Mouse (Mus musculus) bone marrow macrophage, adult 2 months (primary cell): ENCODE results near the gene Hyal2. TPM values are rescaled to one million over a fixed set of nuclear protein-coding genes. Genes with fewer than 3 reads are reported as not detected.

Experiments used
- H3K27ac ChIP-seq: 2 replicates; pipeline ENCODE4 v1.5.1; 2012; ENCODE audit warnings: low read depth, low read length; ENCODE audit not compliant: insufficient read depth
- H3K4me1 ChIP-seq: 2 replicates; pipeline ENCODE4 v1.6.1; 2012; ENCODE audit warnings: low read length; ENCODE audit not compliant: control insufficient read depth, insufficient read depth
- H3K4me3 ChIP-seq: 2 replicates; pipeline ENCODE4 v1.5.1; 2012; ENCODE audit warnings: mild to moderate bottlenecking, low read length, moderate library complexity; ENCODE audit not compliant: insufficient read depth
- CTCF ChIP-seq: IDR thresholded peaks from 2 replicates; pipeline ENCODE4 v1.5.1; 2012; ENCODE audit warnings: low read depth, mild to moderate bottlenecking, low read length, moderate library complexity
- POLR2A ChIP-seq: IDR thresholded peaks from 2 replicates; pipeline ENCODE4 v1.6.1; 2012; ENCODE audit warnings: mild to moderate bottlenecking, low read depth, low read length, borderline replicate concordance
- polyA plus RNA-seq: library from polyadenylated mRNA; stranded (reverse); fragments of >200 nt; gene quantifications from 2 replicates; pipeline ENCODE4 v1.2.4, GENCODE M21; 2012; ENCODE audit not compliant: missing spikeins, insufficient read depth, insufficient read length

Gene Hyal2
- polyA plus RNA-seq, 1 experiment: 8.8 TPM

DNA sequence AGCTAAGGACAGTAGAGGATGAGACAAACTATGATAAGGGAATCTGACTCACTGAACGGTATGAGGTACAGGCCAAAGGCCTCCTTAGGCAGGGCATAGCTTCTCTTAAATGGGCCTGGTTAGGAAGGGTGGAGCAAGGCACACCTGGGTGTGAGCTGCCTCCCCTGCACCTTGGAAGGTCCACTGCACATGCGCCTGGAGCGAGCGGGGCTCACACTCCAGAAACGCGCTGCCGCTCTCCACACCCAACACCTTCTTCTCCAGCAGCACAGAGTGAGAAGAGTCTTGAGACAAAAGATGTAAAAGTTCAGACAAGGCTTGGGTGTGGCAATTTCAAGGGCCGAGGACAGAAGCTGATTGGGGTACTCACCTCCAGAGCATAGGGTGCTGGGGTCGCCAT, 31.7 kb downstream of the Hyal2 start:
- no peak for TF ChIP-seq POLR2A
- TF ChIP-seq CTCF: no peak
- Histone ChIP-seq H3K4me1 (peaks cover 20% of the 10 kb centered on the region), H3K27ac (no peak overlapping the region), H3K4me3 (no peak overlapping the region)

DNA sequence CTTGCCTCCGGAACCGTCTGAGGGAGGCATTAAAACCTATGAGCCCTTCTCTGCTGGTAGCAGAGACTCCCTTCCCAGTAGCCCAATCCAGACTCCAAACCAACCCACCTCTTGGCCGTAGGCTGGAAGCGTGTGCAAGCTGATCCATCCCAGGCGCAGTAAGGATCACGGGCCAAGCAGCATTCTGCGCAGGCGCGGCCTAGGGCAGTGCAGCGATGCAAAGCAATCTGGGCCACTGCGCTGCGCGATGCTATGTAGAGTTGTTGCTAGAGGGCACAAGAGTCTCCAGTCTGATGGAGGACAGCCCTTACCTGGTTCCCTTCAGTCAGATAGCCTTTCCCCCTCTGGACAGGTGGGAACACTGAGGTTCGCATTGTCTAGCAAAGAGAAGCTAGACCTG, 32.1 kb downstream of the Hyal2 start:
- Histone ChIP-seq H3K4me3 (no peak overlapping the region), H3K27ac (no peak overlapping the region), H3K4me1 (peaks cover 20% of the 10 kb centered on the region)
- no peak for TF ChIP-seq CTCF
- TF ChIP-seq POLR2A: no peak

DNA sequence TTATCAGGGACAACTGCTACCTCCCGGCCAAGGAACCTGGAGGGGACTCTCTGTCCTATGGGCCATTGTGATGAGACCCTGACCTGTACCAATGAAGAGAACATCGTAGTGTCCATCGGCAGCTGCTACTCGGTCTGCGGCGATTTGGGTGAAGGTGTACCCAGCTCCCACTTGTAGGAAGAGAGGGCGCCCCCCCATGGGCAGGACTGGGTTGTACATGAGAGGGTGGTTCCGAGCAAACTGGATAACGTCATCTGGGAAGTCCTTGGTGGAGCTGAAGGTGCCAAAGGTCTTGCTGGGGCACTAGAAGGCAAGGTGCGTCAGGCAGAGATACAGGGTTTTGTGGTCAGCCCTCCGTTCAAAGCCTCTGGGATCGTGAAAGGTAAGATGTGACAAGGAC, 33.0 kb downstream of the Hyal2 start:
- Histone ChIP-seq H3K4me3 (no peak overlapping the region), H3K27ac (no peak overlapping the region), H3K4me1 (peaks cover 20% of the 10 kb centered on the region)
- TF ChIP-seq POLR2A: no peak
- TF ChIP-seq CTCF: no peak

DNA sequence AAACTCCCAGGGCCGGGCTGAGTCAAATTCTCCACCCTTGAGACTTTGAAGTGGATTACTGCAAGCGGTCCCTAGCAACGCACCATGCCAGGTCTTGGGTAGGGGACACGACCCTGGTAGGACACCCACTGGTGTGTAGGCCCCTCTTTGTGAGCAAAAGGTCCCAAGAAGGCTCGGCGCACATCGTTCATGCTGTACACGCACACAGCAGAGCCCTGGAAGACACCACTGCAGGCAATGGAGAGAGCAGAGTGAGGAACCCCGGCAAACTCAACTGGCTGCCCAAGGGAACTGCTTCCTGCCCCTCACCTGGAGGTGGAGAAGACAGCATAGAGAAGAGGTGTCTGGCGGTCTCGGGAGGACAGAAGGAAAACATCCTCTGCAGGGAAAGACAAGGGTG, 33.5 kb downstream of the Hyal2 start:
- H3K4me1 ChIP-seq: peaks cover 20% of the 10 kb centered on the region
- H3K4me3 ChIP-seq: no peak overlapping the region
- TF ChIP-seq POLR2A (no peak), CTCF (no peak)
- H3K27ac ChIP-seq: no peak overlapping the region

DNA sequence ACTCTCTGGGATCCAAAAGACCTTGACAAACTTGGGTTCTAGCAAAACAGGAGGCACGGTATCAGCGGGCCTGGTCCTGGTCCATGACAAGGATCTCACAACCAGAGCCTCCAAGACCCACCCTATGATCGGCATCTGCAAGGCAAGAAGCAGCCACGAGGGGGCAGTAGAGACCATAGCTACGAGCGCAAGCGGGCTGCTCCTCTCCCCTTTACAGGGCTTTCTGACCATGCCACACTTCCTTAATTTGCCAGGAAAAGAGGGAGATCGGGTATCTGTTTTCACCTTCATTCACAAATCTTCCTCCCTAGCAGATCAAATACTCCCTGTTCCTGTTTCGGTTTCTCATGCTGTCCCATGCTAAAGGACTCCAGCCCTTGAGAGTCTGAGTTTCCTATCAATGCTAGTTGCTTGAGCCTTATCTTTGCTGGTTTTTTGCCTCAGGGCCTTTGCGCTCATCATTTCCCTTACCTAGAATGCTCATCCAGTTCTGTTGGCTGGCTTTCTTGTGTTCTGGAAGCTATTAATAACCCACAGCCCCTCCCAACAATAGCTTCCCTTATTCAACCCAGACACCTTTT, 34.4 kb downstream of the Hyal2 start:
- TF ChIP-seq CTCF (peak; percentile 76), POLR2A (no peak)

DNA sequence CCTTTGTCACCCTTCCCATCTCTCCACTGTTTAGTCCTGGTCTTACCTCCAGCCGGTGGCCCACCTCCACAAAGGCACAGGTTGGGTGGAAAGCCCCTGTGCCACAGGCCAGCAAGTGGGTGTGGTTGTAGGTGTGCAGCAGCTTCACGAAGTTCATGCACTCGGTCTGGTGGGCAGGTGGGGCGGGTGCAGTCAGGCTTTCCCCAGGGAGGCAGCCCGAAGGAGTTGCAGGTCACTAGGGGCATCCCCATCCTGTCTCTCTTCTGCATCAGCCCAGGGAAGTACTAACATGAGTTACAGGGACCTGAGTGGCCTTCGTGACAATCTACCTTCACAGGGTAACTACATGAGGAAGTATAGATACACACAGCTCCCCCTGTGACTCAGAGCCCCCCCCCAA, 35.5 kb downstream of the Hyal2 start:
- H3K27ac ChIP-seq: no peak overlapping the region
- H3K4me3 ChIP-seq: no peak overlapping the region
- peaks cover 3% of the 10 kb centered on the region for H3K4me1 ChIP-seq
- TF ChIP-seq POLR2A: no peak
- TF ChIP-seq CTCF: no peak

More for the DNA sequence above, 34.4 kb downstream of the Hyal2 start:
- H3K4me3 ChIP-seq: no peak overlapping the region
- no peak overlapping the region for H3K27ac ChIP-seq
- H3K4me1 ChIP-seq: peaks cover 11% of the 10 kb centered on the region

DNA sequence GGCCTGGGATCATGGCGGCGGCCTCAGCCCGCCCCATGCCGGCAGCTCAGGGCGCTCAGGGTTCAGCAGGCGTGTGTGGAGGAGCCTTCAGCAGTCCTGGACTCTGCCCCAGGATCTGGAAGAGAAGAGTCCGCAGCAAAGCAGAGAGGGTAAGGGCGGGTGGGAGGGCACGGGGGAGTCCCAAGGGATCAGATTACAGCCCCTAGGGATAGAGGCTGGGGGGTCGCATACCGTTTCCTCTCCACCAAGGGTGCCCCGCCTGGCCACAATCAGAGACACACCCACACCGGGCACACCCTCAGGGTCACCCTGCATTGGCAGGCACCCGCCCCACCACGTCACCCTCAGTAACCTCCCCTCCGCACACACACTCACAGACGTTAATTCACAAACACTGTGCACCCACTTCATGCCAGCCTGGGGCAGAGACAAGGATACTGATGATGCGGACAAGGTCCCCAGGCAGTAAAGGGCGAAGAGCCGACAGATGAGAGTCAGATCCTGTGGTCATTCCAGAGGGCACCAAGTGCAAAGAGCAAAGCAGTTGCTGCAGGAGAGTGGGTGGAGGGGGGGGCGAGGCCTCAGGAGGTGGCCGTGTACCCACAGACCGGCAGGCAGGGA, 37.4 kb downstream of the Hyal2 start:
- peaks cover 3% of the 10 kb centered on the region for H3K4me1 ChIP-seq
- no peak overlapping the region for H3K27ac ChIP-seq
- no peak overlapping the region for H3K4me3 ChIP-seq
- TF ChIP-seq CTCF (no peak), POLR2A (no peak)

DNA sequence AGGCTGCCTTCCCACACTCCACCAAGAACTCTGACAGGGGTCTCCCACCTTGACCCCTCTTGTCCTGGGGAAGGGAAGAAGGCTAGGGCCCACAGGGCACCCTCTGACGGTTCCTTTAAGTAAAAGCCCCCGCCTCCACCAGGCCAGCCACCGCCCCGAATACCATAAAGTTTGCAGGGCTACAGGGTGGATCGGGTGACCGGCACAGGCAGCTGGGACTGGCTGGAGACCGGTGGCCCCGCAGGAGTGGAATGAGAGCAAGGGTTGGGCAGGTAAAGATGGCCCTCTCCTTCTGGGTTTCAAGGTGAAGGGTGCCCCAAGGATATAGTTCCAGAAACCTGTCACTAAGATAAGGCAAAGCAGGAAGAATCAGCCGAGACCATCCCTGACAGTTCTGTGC, 38.8 kb downstream of the Hyal2 start:
- no peak for TF ChIP-seq POLR2A
- TF ChIP-seq CTCF: no peak
- Histone ChIP-seq H3K4me1 (peaks cover 17% of the 10 kb centered on the region), H3K4me3 (no peak overlapping the region), H3K27ac (no peak overlapping the region)

DNA sequence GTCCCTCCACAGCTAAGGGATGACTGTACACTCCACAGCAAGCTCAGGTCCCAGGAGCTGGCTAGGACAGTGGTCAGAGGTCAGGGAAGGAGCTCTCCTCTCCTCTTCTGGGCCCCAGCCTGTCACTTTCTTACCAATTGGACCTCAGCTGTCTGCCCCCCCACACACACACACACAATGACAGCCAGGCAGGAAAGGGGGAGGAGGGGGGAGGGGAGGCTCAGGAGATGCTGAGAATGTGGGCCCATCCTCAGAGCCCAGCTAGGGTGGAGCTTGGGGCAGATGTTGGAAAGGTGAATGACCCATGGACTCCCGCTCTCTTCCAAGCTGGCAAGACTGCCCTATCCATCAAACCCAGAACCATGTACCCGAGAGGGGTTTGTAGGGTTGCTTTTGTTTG, 39.3 kb downstream of the Hyal2 start:
- TF ChIP-seq POLR2A: no peak
- TF ChIP-seq CTCF: no peak
- Histone ChIP-seq H3K4me1 (peaks cover 21% of the 10 kb centered on the region), H3K27ac (no peak overlapping the region), H3K4me3 (no peak overlapping the region)

DNA sequence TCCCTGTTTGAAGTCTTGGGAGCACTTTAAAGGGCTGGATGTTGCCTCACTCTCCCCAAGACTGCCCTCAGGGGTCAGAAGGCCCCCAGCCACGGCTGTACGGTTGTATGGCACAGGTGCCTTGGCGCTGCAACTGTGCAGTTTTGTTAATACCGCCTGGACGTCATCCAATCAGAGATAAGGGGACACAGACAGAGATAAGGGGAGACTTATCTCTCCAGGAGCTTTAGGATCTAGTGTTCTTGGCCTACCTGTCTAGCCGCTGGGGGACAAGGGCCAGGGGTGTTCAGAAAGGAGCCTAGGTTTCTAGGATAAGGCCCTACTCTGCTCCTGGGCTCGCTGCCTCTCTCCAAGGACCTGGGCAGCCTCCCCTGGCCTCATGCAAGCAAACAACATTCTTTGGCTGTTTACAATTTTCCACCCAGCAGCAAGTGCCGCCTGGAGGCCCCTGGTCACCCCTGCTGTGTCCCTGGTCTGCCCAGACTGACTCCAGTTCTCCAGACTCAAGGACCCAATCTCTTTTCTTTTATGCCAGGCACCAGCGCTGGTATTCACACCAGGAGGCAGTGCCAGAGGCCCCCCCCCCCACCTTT, 40.0 kb downstream of the Hyal2 start:
- H3K27ac ChIP-seq: no peak overlapping the region
- peaks cover 21% of the 10 kb centered on the region for H3K4me1 ChIP-seq
- H3K4me3 ChIP-seq: no peak overlapping the region
- no peak for TF ChIP-seq POLR2A
- no peak for TF ChIP-seq CTCF
